Mouse (Mus musculus): ENCODE measurements at regions not wholly inside any gene's neighbourhood (a gene's known extent, or its start where the extent isn't known, plus 50 kb on each side); places are given as distances from the start of the nearest gene placed in this dataset.

DNA sequence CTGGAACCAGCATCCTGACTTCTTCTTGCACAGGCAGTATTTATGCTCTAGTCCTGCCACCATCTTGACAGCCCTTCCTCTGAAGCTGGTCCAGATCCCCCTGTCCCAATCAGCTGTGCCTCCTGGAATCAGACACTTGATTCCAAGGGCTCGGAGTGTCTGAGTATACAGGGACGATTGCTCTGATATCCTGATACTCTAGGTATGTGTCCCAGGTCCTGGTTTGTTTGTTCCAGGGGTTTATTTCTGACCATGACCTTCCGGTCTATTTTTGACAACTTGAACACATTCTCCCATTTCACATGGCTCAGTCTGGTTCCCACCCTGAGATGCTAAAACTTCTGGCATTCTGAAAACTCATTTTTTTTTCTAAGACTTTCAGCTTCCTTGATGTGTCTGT, 85.8 kb upstream of the 1700025G04Rik start:
- no peak overlapping the region for H3K4me2 ChIP-seq (ENCODE audit: low read depth, low read length)
- ATAC-seq = no peak
- no peak overlapping the region for H3K9ac ChIP-seq (ENCODE audit: low read depth, low read length)
- no peaks in the 10 kb centered on the region for H3K9me3 ChIP-seq (ENCODE audit: control insufficient read depth, low read length)
- H3K36me3 ChIP-seq (ENCODE audit: control insufficient read depth, insufficient read depth, low read length) = no peaks in the 10 kb centered on the region
- H3K4me3 ChIP-seq (ENCODE audit: low read length) = no peak overlapping the region
- no peaks in the 10 kb centered on the region for H3K27me3 ChIP-seq (replicated peaks; ENCODE audit: control insufficient read depth, insufficient read depth, low read length)
- WGBS = 90% methylated on average over 3 of the region's 3 CpGs
- no peaks in the 10 kb centered on the region for H3K4me1 ChIP-seq (ENCODE audit: control insufficient read depth, insufficient read depth, low read length)
- H3K27ac ChIP-seq (ENCODE audit: low read length) = no peak overlapping the region

GRCm38 (mm10) chr1:152174464-152174863, 84.5 kb upstream of the 1700025G04Rik start:
- no peaks in the 10 kb centered on the region for H3K9me3 ChIP-seq (ENCODE audit: control insufficient read depth, low read length)
- H3K4me3 ChIP-seq (ENCODE audit: low read length) = no peak overlapping the region
- H3K9ac ChIP-seq (ENCODE audit: low read depth, low read length) = no peak overlapping the region
- H3K36me3 ChIP-seq (ENCODE audit: control insufficient read depth, insufficient read depth, low read length) = no peaks in the 10 kb centered on the region
- ATAC-seq = no peak
- no peaks in the 10 kb centered on the region for H3K4me1 ChIP-seq (ENCODE audit: control insufficient read depth, insufficient read depth, low read length)
- 91% methylated on average over 4 of the region's 4 CpGs for WGBS
- H3K27me3 ChIP-seq (replicated peaks; ENCODE audit: control insufficient read depth, insufficient read depth, low read length) = no peaks in the 10 kb centered on the region
- H3K4me2 ChIP-seq (ENCODE audit: low read depth, low read length) = no peak overlapping the region
- no peak overlapping the region for H3K27ac ChIP-seq (ENCODE audit: low read length)

- ATAC-seq = no peak
- Histone ChIP-seq H3K4me1 (ENCODE audit: control insufficient read depth, insufficient read depth, low read length) (peaks cover 2% of the 10 kb centered on the region; the same call in 1 of the 2 replicates), H3K27ac (ENCODE audit: low read length) (no peak overlapping the region), H3K9me3 (ENCODE audit: control insufficient read depth, low read length) (no peaks in the 10 kb centered on the region), H3K4me3 (ENCODE audit: low read length) (no peak overlapping the region), H3K36me3 (ENCODE audit: control insufficient read depth, insufficient read depth, low read length) (no peaks in the 10 kb centered on the region), H3K27me3 (replicated peaks; ENCODE audit: control insufficient read depth, insufficient read depth, low read length) (no peaks in the 10 kb centered on the region), H3K9ac (ENCODE audit: low read depth, low read length) (no peak overlapping the region), H3K4me2 (ENCODE audit: low read depth, low read length) (no peak overlapping the region)
- WGBS = 78% methylated on average over 16 of the region's 16 CpGs
Measured at GRCm38 (mm10) chr1:152171034-152171790, 81.3 kb upstream of the 1700025G04Rik start.

DNA sequence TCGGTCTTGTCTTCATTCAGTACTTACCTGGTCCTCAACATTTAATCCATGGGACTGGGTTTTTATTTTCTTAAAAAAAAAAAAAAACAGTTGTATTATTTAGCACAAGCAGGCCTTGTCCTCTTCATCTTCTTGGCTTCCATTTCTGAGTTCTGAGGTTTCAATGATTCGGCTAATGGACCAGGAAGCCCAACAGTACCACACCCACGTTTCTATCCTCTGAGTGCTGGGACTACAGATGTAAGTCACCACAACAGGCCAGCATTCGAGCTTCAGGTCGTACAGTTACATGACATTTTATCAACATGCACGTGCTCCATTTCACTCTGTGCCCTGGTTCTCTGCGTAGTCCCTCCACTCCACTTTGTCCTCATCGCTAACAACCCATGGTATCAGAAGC, 80.7 kb upstream of the 1700025G04Rik start:
- no peak for ATAC-seq
- 89% methylated on average over 8 of the region's 8 CpGs for WGBS

DNA sequence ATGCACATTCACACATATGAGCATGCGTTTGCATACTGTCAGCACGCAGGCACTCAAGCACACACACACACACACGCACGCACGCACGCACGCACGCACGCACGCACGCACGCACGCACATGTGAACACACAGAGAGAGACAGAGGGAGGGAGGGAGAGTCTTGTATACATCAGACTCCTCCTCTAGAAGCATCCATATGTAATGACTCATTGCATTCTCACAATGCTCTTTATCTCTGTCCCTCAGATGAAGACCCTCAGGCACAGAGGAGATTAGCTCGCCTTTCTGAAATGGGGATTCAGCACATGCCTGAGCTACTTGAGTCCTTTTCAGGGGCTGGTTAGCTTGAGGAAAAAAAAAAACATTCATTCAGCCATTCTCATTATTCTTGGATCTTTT, 79.6 kb upstream of the 1700025G04Rik start:
- H3K4me1 ChIP-seq (ENCODE audit: control insufficient read depth, insufficient read depth, low read length) = peaks cover 2% of the 10 kb centered on the region; the same call in 1 of the 2 replicates
- no peaks in the 10 kb centered on the region for H3K9me3 ChIP-seq (ENCODE audit: control insufficient read depth, low read length)
- no peak overlapping the region for H3K9ac ChIP-seq (ENCODE audit: low read depth, low read length)
- no peak overlapping the region for H3K4me3 ChIP-seq (ENCODE audit: low read length)
- H3K27ac ChIP-seq (ENCODE audit: low read length) = no peak overlapping the region
- no peaks in the 10 kb centered on the region for H3K36me3 ChIP-seq (ENCODE audit: control insufficient read depth, insufficient read depth, low read length)
- no peak for ATAC-seq
- no peak overlapping the region for H3K4me2 ChIP-seq (ENCODE audit: low read depth, low read length)
- H3K27me3 ChIP-seq (replicated peaks; ENCODE audit: control insufficient read depth, insufficient read depth, low read length) = no peaks in the 10 kb centered on the region
- 91% methylated on average over 14 of the region's 14 CpGs for WGBS

More for the DNA sequence above, 80.7 kb upstream of the 1700025G04Rik start:
- Histone ChIP-seq H3K27ac (ENCODE audit: low read length) (no peak overlapping the region), H3K4me3 (ENCODE audit: low read length) (no peak overlapping the region), H3K4me2 (ENCODE audit: low read depth, low read length) (no peak overlapping the region), H3K9me3 (ENCODE audit: control insufficient read depth, low read length) (no peaks in the 10 kb centered on the region), H3K36me3 (ENCODE audit: control insufficient read depth, insufficient read depth, low read length) (no peaks in the 10 kb centered on the region), H3K4me1 (ENCODE audit: control insufficient read depth, insufficient read depth, low read length) (peaks cover 2% of the 10 kb centered on the region; the same call in 1 of the 2 replicates), H3K27me3 (replicated peaks; ENCODE audit: control insufficient read depth, insufficient read depth, low read length) (no peaks in the 10 kb centered on the region), H3K9ac (ENCODE audit: low read depth, low read length) (no peak overlapping the region)

DNA sequence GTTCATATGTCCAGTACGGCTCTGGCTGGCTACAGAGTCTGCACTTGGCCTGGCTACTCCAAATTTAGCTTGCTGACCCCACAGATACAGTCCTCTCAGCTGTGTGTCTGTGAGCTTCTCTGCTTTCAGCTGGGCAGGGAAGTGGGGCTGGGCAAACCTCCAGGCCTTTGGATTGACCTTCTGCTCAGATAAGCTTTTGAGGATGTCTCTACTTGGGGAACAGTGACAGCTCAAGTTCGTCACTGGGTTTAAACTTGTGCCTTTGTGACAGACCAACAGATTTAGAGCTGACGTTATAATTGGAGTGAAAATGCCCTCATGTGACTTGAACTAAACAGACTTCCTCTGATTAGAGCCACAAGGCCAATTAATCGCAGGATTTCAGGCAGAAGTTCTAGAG, 78.4 kb upstream of the 1700025G04Rik start:
- WGBS = 60% methylated on average over 4 of the region's 4 CpGs
- no peaks in the 10 kb centered on the region for H3K36me3 ChIP-seq (ENCODE audit: control insufficient read depth, insufficient read depth, low read length)
- ATAC-seq = no peak
- peaks cover 2% of the 10 kb centered on the region; the same call in 1 of the 2 replicates for H3K4me1 ChIP-seq (ENCODE audit: control insufficient read depth, insufficient read depth, low read length)
- no peak overlapping the region for H3K27ac ChIP-seq (ENCODE audit: low read length)
- no peak overlapping the region for H3K9ac ChIP-seq (ENCODE audit: low read depth, low read length)
- H3K4me3 ChIP-seq (ENCODE audit: low read length) = no peak overlapping the region
- no peak overlapping the region for H3K4me2 ChIP-seq (ENCODE audit: low read depth, low read length)
- no peaks in the 10 kb centered on the region for H3K9me3 ChIP-seq (ENCODE audit: control insufficient read depth, low read length)
- no peaks in the 10 kb centered on the region for H3K27me3 ChIP-seq (replicated peaks; ENCODE audit: control insufficient read depth, insufficient read depth, low read length)

- 84% methylated on average over 5 of the region's 5 CpGs for WGBS
Measured at GRCm38 (mm10) chr1:152167716-152168115, 77.8 kb upstream of the 1700025G04Rik start.

GRCm38 (mm10) chr1:152165490-152165905, 75.6 kb upstream of the 1700025G04Rik start:
- H3K4me2 ChIP-seq (ENCODE audit: low read depth, low read length) = no peak overlapping the region
- H3K27me3 ChIP-seq (replicated peaks; ENCODE audit: control insufficient read depth, insufficient read depth, low read length) = no peaks in the 10 kb centered on the region
- peaks cover 2% of the 10 kb centered on the region; the same call in 1 of the 2 replicates for H3K4me1 ChIP-seq (ENCODE audit: control insufficient read depth, insufficient read depth, low read length)
- 72% methylated on average over 5 of the region's 5 CpGs for WGBS
- no peak overlapping the region for H3K4me3 ChIP-seq (ENCODE audit: low read length)
- ATAC-seq = no peak
- H3K27ac ChIP-seq (ENCODE audit: low read length) = 0 out of 2 replicates have a peak overlapping the region, but pooled peaks have one; percentile 14
- H3K36me3 ChIP-seq (ENCODE audit: control insufficient read depth, insufficient read depth, low read length) = no peaks in the 10 kb centered on the region
- no peaks in the 10 kb centered on the region for H3K9me3 ChIP-seq (ENCODE audit: control insufficient read depth, low read length)
- H3K9ac ChIP-seq (ENCODE audit: low read depth, low read length) = no peak overlapping the region

More at GRCm38 (mm10) chr1:152167716-152168115, 77.8 kb upstream of the 1700025G04Rik start:
- Histone ChIP-seq H3K4me2 (ENCODE audit: low read depth, low read length) (no peak overlapping the region), H3K27me3 (replicated peaks; ENCODE audit: control insufficient read depth, insufficient read depth, low read length) (no peaks in the 10 kb centered on the region), H3K9ac (ENCODE audit: low read depth, low read length) (no peak overlapping the region), H3K9me3 (ENCODE audit: control insufficient read depth, low read length) (no peaks in the 10 kb centered on the region), H3K4me3 (ENCODE audit: low read length) (no peak overlapping the region), H3K4me1 (ENCODE audit: control insufficient read depth, insufficient read depth, low read length) (peaks cover 2% of the 10 kb centered on the region; the same call in 1 of the 2 replicates), H3K36me3 (ENCODE audit: control insufficient read depth, insufficient read depth, low read length) (no peaks in the 10 kb centered on the region), H3K27ac (ENCODE audit: low read length) (no peak overlapping the region)
- ATAC-seq = no peak

DNA sequence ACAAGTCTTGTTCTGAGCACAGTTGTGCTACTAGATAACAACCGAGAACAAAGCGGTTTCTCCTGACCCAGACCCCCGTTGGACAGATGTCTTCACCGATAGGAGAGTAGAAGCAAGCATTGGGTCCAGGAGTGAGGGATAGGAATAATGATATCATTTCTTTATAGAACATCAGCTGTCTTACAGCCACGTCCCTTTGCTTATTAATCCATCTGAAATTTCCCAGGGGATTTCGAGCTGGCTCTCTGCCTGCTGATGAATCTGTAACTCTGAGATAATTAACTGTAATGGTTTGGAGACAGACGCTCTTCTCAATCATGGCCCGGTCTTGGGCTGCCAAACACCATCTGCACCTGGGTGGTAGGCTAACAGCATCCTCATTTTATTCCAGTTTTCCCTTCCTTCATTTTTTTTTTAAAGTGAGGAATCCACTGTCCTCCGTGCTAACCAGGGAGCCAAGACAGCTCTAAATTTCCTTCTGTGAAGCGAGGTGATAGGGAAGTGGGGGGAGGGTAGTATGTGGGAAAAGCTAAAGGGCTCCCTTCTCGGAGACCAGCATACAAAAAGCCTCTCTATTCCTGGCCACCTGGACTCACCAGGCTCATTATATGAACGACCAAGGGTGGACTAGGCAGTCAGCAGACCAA, 75.0 kb upstream of the 1700025G04Rik start:
- Histone ChIP-seq H3K4me2 (ENCODE audit: low read depth, low read length) (no peak overlapping the region), H3K27me3 (replicated peaks; ENCODE audit: control insufficient read depth, insufficient read depth, low read length) (no peaks in the 10 kb centered on the region), H3K36me3 (ENCODE audit: control insufficient read depth, insufficient read depth, low read length) (no peaks in the 10 kb centered on the region), H3K9ac (ENCODE audit: low read depth, low read length) (no peak overlapping the region), H3K4me3 (ENCODE audit: low read length) (no peak overlapping the region), H3K9me3 (ENCODE audit: control insufficient read depth, low read length) (no peaks in the 10 kb centered on the region), H3K27ac (ENCODE audit: low read length) (0 out of 2 replicates have a peak overlapping the region, but pooled peaks have one; percentile 14), H3K4me1 (ENCODE audit: control insufficient read depth, insufficient read depth, low read length) (peaks cover 2% of the 10 kb centered on the region; the same call in 1 of the 2 replicates)
- 56% methylated on average over 12 of the region's 12 CpGs for WGBS
- no peak for ATAC-seq

Measured in intestine, embryonic 16.5 days (tissue).